Mouse (Mus musculus): ENCODE results near the gene Elac2.

GRCm38 (mm10) chr11:65022771-65023170, 43.9 kb downstream of the Elac2 start:
- TF ChIP-seq USF1 (IDR thresholded peaks at IDR 0.05; ENCODE audit: low read depth, low read length) (no peak), MXI1 (IDR thresholded peaks at IDR 0.05; ENCODE audit: low read depth, low read length) (no peak), CTCF (IDR thresholded peaks at IDR 0.05 in 2 of 3, conservative IDR thresholded peaks at IDR 0.05 in 1 of 3; ENCODE audit: control insufficient read depth in 1 of 3, insufficient read depth in 1 of 3, low read depth in 2 of 3, low read length in 3 of 3, poor library complexity in 1 of 3, severe bottlenecking in 1 of 3) (no peak), ZMIZ1 (IDR thresholded peaks at IDR 0.05; ENCODE audit: low read depth, low read length) (no peak)

Data from MEL (cell line).